Mouse (Mus musculus) ES-E14 (cell line): ENCODE measurements around the gene Iqce. TPM values are rescaled to one million over a fixed set of nuclear protein-coding genes. Genes with fewer than 3 reads are reported as not detected.
A peak's percentile ranks its signal among the peaks of the same experiment; 100 is the strongest.

Source experiments
- DNase-seq: peaks from one replicate; pipeline ENCODE4 v3.0.0-alpha.2; 2013; ENCODE audit warnings: low read depth, low spot score
- H3K27ac ChIP-seq: 2 replicates; pipeline ENCODE4 v1.5.1; 2012; ENCODE audit warnings: low read depth, mild to moderate bottlenecking, low read length, moderate library complexity, mixed read lengths; ENCODE audit not compliant: poor library complexity, insufficient read depth, severe bottlenecking
- H3K36me3 ChIP-seq: 2 replicates; pipeline ENCODE4 v1.6.1; 2012; ENCODE audit warnings: mild to moderate bottlenecking, low read length, moderate library complexity, mixed read lengths; ENCODE audit not compliant: control insufficient read depth, poor library complexity, insufficient read depth, severe bottlenecking
- H3K4me1 ChIP-seq, 2 experiments: fragments of 150-350 bp in 1 of 2; sonication (generic) in 1 of 2; 2 replicates each; pipeline ENCODE4 v1.6.1; 2012; ENCODE audit warnings: low read length in 2 of 2, mild to moderate bottlenecking in 1 of 2, mixed read lengths in 1 of 2; ENCODE audit not compliant: control insufficient read depth in 2 of 2, insufficient read depth in 2 of 2, poor library complexity in 1 of 2
- H3K4me3 ChIP-seq, 2 experiments: fragments of 150-350 bp in 1 of 2; sonication (generic) in 1 of 2; 2 replicates each; pipeline ENCODE4 v1.5.1; 2012; ENCODE audit warnings: low read length in 2 of 2, low read depth in 1 of 2, mild to moderate bottlenecking in 1 of 2, mixed read lengths in 1 of 2; ENCODE audit not compliant: insufficient read depth in 1 of 2, poor library complexity in 1 of 2, severe bottlenecking in 1 of 2
- H3K9ac ChIP-seq: 2 replicates; pipeline ENCODE4 v1.6.1; 2012; ENCODE audit warnings: low read depth, mild to moderate bottlenecking, low read length, mixed read lengths; ENCODE audit not compliant: poor library complexity, insufficient read depth, severe bottlenecking
- H3K9me3 ChIP-seq: fragments of 150-350 bp; sonication (generic); 2 replicates; pipeline ENCODE4 v1.6.1; 2012; ENCODE audit warnings: low read depth, mild to moderate bottlenecking, low read length; ENCODE audit not compliant: control insufficient read depth, insufficient read depth
- CHD2 ChIP-seq: IDR thresholded peaks from 2 replicates; pipeline ENCODE4 v1.6.1; 2014; ENCODE audit warnings: mild to moderate bottlenecking, low read depth, low read length, inconsistent platforms
- HCFC1 ChIP-seq: IDR thresholded peaks from 2 replicates; pipeline ENCODE4 v1.6.1; 2012; ENCODE audit warnings: low read length, inconsistent platforms, borderline replicate concordance; ENCODE audit not compliant: insufficient read depth
- MAFK ChIP-seq: IDR thresholded peaks from 2 replicates; pipeline ENCODE4 v1.6.1; 2014; ENCODE audit warnings: mild to moderate bottlenecking, low read depth, low read length, inconsistent platforms; ENCODE audit not compliant: insufficient read depth
- ZC3H11A ChIP-seq: IDR thresholded peaks from 2 replicates; pipeline ENCODE4 v1.6.1; 2012; ENCODE audit warnings: low read depth, mild to moderate bottlenecking, inconsistent platforms, low read length, borderline replicate concordance
- ZNF384 ChIP-seq: IDR thresholded peaks from 2 replicates; pipeline ENCODE4 v1.6.1; 2012; ENCODE audit warnings: low read depth, low read length, inconsistent platforms
- in situ Hi-C, 2 experiments: fragments of 600-800 bp; cut with MboI; formaldehyde crosslinking; loops; one replicate each; pipeline ENCODE4 v1.15.1; 2025; ENCODE audit warnings: low sequenced_read_pairs in 2 of 2, inconsistent platforms in 1 of 2; ENCODE audit not compliant: unreplicated experiment in 2 of 2
- total RNA-seq: library from RNA; depleted of rRNA; stranded (reverse); fragments of 300-350 nt; gene quantifications from 2 replicates; pipeline ENCODE4 v1.2.3, GENCODE M21; 2012

Iqce gene
- total RNA-seq, 1 experiment = 9.9 TPM

GRCm38 (mm10) chr5:140659607-140660272 is 42.4 kb downstream of the Iqce start:
- Histone ChIP-seq H3K4me1 (peaks cover 0 to 15% of the 10 kb centered on the region in 2 experiments; a peak in 2 of 4 replicates), H3K36me3 (no peaks in the 10 kb centered on the region), H3K4me3 (peak overlapping the region; percentile 9 to 16; a peak in 1 of 4 replicates), H3K9ac (no peak overlapping the region), H3K27ac (no peak overlapping the region), H3K9me3 (no peaks in the 10 kb centered on the region)
- in situ Hi-C loops = no loop called here
- no peak for TF ChIP-seq ZC3H11A
- TF ChIP-seq ZNF384 = no peak
- no peak for TF ChIP-seq HCFC1
- TF ChIP-seq CHD2 = no peak
- TF ChIP-seq MAFK = no peak
- DNase-seq = no peak

GRCm38 (mm10) chr5:140654096-140654845 is 47.9 kb downstream of the Iqce start:
- no peaks in the 10 kb centered on the region for H3K9me3 ChIP-seq
- DNase-seq = no peak
- in situ Hi-C loops = no loop called here
- TF ChIP-seq CHD2 (no peak), ZC3H11A (no peak), ZNF384 (no peak), HCFC1 (no peak), MAFK (no peak)
- H3K9ac ChIP-seq = no peak overlapping the region
- no peak overlapping the region for H3K27ac ChIP-seq
- H3K4me3 ChIP-seq = no peak overlapping the region
- H3K36me3 ChIP-seq = no peaks in the 10 kb centered on the region
- peaks cover 0 to 12% of the 10 kb centered on the region in 2 experiments; a peak in 1 of 4 replicates for H3K4me1 ChIP-seq

- Histone ChIP-seq H3K4me3 (no peak overlapping the region), H3K36me3 (no peaks in the 10 kb centered on the region), H3K9ac (no peak overlapping the region), H3K4me1 (peaks cover 0 to 11% of the 10 kb centered on the region in 2 experiments; a peak in 1 of 4 replicates), H3K9me3 (no peaks in the 10 kb centered on the region), H3K27ac (no peak overlapping the region)
- TF ChIP-seq CHD2 = no peak
- no peak for TF ChIP-seq ZNF384
- no peak for TF ChIP-seq HCFC1
- TF ChIP-seq MAFK = no peak
- no peak for TF ChIP-seq ZC3H11A
- no peak for DNase-seq
- in situ Hi-C loops = no loop called here
These were observed 49.6 kb downstream of the Iqce start for GRCm38 (mm10) chr5:140652587-140652986.

GRCm38 (mm10) chr5:140651231-140651630 is 50.9 kb downstream of the Iqce start:
- Histone ChIP-seq H3K9ac (no peak overlapping the region), H3K4me3 (no peak overlapping the region), H3K36me3 (no peaks in the 10 kb centered on the region), H3K4me1 (peaks cover 0 to 11% of the 10 kb centered on the region in 2 experiments; a peak in 1 of 4 replicates), H3K9me3 (no peaks in the 10 kb centered on the region), H3K27ac (no peak overlapping the region)
- in situ Hi-C loops = no loop called here
- no peak for DNase-seq
- TF ChIP-seq ZC3H11A (no peak), MAFK (no peak), ZNF384 (no peak), HCFC1 (no peak), CHD2 (no peak)
